Mouse (Mus musculus) forebrain, postnatal 0 days (tissue): ENCODE data around the gene Adap2. TPM values are rescaled to one million over a fixed set of nuclear protein-coding genes. Genes with fewer than 3 reads are reported as not detected.

ENCODE experiments used
- ATAC-seq: fragments of 200-750 bp; cut with Nextera tagmentation; 2 replicates; pipeline ENCODE4 v1.8.0; 2017; ENCODE audit warnings: mild to moderate bottlenecking, moderate library complexity
- DNase-seq: peaks from one replicate; pipeline ENCODE4 v3.0.0-alpha.2; 2015
- H3K27ac ChIP-seq: fragments of 300-500 bp; sonication (generic); 2 replicates; pipeline ENCODE4 v1.5.1; 2014; ENCODE audit warnings: low read depth, mild to moderate bottlenecking, antibody characterized with exemption, low read length, moderate library complexity, mixed read lengths
- H3K27me3 ChIP-seq: fragments of 300-500 bp; sonication (generic); 2 replicates; pipeline ENCODE4 v1.6.1; 2014; ENCODE audit warnings: mild to moderate bottlenecking, low read length, mixed read lengths; ENCODE audit not compliant: insufficient read depth
- H3K36me3 ChIP-seq: fragments of 300-500 bp; sonication (generic); 2 replicates; pipeline ENCODE4 v1.6.1; 2014; ENCODE audit warnings: mild to moderate bottlenecking, moderate library complexity; ENCODE audit not compliant: insufficient read depth
- H3K4me1 ChIP-seq: fragments of 300-500 bp; sonication (generic); 2 replicates; pipeline ENCODE4 v1.6.1; 2014; ENCODE audit warnings: antibody characterized with exemption; ENCODE audit not compliant: insufficient read depth
- H3K4me2 ChIP-seq: fragments of 300-500 bp; sonication (generic); 2 replicates; pipeline ENCODE4 v1.6.1; 2014; ENCODE audit warnings: low read depth, mild to moderate bottlenecking, moderate library complexity
- H3K4me3 ChIP-seq: fragments of 300-500 bp; sonication (generic); 2 replicates; pipeline ENCODE4 v1.5.1; 2014; ENCODE audit warnings: low read depth, low read length, mixed read lengths
- H3K9ac ChIP-seq: fragments of 300-500 bp; sonication (generic); 2 replicates; pipeline ENCODE4 v1.6.1; 2014; ENCODE audit warnings: mild to moderate bottlenecking
- H3K9me3 ChIP-seq: fragments of 300-500 bp; sonication (generic); 2 replicates; pipeline ENCODE4 v1.6.1; 2016; ENCODE audit warnings: low read length
- CTCF ChIP-seq: sonication (generic); IDR thresholded peaks from 2 replicates; pipeline ENCODE4 v1.5.1; 2016; ENCODE audit warnings: antibody characterized with exemption, control low read depth, low read depth
- WGBS: fragments of 180-500 bp; shearing (Covaris S2); extraction: QIAGEN DNeasy Blood & Tissue Kit; methylation state at CpG from one replicate; pipeline ENCODE4 v1.1.7; 2014; 5-methylcytosine and 5-hydroxymethylcytosine counted together
- polyA plus RNA-seq: library from polyadenylated mRNA; unstranded; fragments of >200 nt; fragmentation: Nextera tagmentation; extraction: Ambion mirVana; gene quantifications from 2 replicates; pipeline ENCODE4 v1.2.1, GENCODE M21; 2015
- total RNA-seq: library from RNA; depleted of rRNA; stranded (reverse); fragments of >200 nt; gene quantifications from 2 replicates; pipeline ENCODE4 v1.2.3, GENCODE M21; 2014

Gene Adap2
- total and polyA plus RNA-seq, 2 experiments from 2014 or later, result 3.2 to 4.4 TPM

DNA sequence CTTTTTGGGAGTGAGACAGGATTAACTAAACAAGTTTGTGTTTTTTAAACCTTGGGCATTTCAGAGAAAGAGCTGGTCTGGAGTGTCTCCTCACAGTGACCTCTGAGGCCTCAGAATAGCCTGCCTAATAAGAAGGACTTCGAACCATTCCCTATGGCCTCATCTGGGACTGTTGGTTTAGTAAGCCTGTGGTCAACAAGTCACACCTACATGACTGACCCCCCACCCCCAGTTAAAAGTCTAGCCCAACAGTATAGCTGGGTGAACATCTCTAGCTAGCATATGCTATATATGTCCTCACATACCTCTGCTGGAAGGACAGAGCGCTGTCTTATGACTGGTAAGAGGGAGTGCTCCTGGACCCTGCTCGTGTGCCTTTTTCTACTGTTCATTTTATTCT lies 45.4 kb downstream of the Adap2 start:
- H3K27ac ChIP-seq, result no peak overlapping the region
- no peak for TF ChIP-seq CTCF
- ATAC-seq, result no peak
- H3K36me3 ChIP-seq, result no peaks in the 10 kb centered on the region
- DNase-seq, result no peak
- no peaks in the 10 kb centered on the region for H3K4me1 ChIP-seq
- H3K9ac ChIP-seq, result no peak overlapping the region
- H3K9me3 ChIP-seq, result no peaks in the 10 kb centered on the region
- 90% methylated on average over 3 of the region's 3 CpGs for WGBS
- H3K4me3 ChIP-seq, result no peak overlapping the region
- H3K4me2 ChIP-seq, result no peak overlapping the region
- H3K27me3 ChIP-seq, result no peaks in the 10 kb centered on the region

DNA sequence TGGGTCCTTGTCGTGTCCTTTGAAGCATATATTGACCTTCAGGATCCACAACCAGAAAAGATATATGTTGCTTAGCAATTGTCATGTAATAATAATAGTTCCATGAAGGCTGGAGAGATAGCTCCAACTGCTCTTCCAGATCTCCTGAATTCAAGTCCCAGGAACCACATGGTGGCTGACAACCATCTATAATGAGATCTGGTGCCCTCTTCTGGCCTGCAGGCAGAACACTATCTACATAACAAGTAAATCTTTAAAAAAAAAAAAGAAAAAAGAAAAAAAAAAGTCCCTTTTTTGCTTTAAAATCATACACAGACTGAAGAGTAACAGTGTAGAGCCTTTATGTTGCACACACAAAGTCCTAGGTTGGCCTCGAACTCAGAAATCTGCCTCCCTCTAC lies 45.9 kb downstream of the Adap2 start:
- no peaks in the 10 kb centered on the region for H3K27me3 ChIP-seq
- no peaks in the 10 kb centered on the region for H3K4me1 ChIP-seq
- no peak overlapping the region for H3K9ac ChIP-seq
- WGBS, result 96% methylated on average over 2 of the region's 2 CpGs
- H3K9me3 ChIP-seq, result no peaks in the 10 kb centered on the region
- no peaks in the 10 kb centered on the region for H3K36me3 ChIP-seq
- TF ChIP-seq CTCF, result no peak; the same call in 1 of the 2 replicates
- DNase-seq (no peak), ATAC-seq (no peak)
- H3K4me2 ChIP-seq, result no peak overlapping the region
- H3K4me3 ChIP-seq, result no peak overlapping the region
- no peak overlapping the region for H3K27ac ChIP-seq

DNA sequence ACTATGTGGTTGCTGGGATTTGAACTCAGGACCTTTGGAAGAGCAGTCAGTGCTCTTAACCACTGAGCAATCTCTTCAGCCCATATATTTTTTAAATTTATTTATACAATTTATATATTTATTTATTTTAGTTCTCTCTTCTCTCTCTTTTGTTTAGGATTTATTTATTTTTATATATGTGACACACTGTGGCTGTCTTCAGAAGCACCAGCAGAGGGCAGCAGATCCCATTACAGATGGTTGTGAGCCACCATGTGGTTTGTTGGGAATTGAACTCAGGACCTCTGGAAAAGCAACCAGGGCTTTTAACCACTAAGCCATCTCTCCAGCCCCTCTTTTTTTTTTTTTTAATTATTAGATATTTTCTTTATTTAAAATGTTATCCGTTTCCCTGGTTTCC lies 46.4 kb downstream of the Adap2 start:
- no peaks in the 10 kb centered on the region for H3K27me3 ChIP-seq
- H3K4me2 ChIP-seq, result no peak overlapping the region
- no peak overlapping the region for H3K4me3 ChIP-seq
- TF ChIP-seq CTCF, result peak; percentile 40
- WGBS, result 86% methylated on average over 1 of the region's 1 CpGs
- ATAC-seq, result no peak
- H3K36me3 ChIP-seq, result no peaks in the 10 kb centered on the region
- H3K27ac ChIP-seq, result no peak overlapping the region
- DNase-seq, result no peak
- H3K9ac ChIP-seq, result no peak overlapping the region
- H3K4me1 ChIP-seq, result no peaks in the 10 kb centered on the region
- no peaks in the 10 kb centered on the region for H3K9me3 ChIP-seq

DNA sequence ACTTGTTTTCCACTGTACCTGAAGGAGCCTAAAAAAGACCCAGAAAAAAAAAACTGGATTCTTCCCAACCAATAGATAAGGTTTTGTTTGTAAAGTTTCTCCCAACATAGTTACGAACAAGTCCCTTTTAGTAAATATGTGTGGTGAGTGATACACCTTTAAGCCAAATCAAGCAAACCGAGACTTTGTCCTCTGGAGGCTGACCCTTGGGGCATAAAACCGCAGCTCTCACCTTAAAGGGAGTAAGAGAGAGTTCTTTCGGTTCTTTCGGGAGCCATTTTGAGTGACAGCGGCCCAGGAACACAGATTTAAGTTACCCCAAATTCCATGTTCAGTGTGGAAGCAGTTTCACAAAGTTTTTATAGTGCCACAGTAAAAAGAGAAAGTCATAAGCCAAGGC lies 48.4 kb downstream of the Adap2 start:
- ATAC-seq, result no peak
- H3K4me1 ChIP-seq, result no peaks in the 10 kb centered on the region
- no peak for TF ChIP-seq CTCF
- 78% methylated on average over 6 of the region's 6 CpGs for WGBS
- no peak overlapping the region for H3K9ac ChIP-seq
- no peak for DNase-seq
- no peaks in the 10 kb centered on the region for H3K27me3 ChIP-seq
- no peak overlapping the region for H3K27ac ChIP-seq
- H3K4me3 ChIP-seq, result no peak overlapping the region
- H3K36me3 ChIP-seq, result no peaks in the 10 kb centered on the region
- no peak overlapping the region for H3K4me2 ChIP-seq
- H3K9me3 ChIP-seq, result no peaks in the 10 kb centered on the region

DNA sequence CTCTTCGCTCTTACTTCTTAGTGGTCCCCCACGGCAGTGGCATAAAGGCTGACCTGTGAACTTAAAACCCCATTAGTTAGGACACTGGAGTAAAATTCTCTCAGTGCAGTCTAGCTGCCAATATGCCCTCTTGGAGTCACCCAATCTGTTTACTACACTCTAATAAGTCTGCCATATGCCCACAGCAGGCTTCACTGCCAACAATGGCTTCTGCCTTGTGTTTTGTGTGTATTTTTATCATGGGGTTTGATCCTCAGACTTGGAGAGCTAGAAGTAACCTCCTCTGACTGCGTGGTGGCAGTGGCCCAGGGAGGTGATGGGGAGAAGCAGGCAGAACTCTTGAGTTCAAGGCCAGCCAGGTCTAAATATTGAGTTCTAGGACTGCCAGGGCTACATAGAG lies 50.1 kb downstream of the Adap2 start:
- TF ChIP-seq CTCF, result no peak
- no peaks in the 10 kb centered on the region for H3K27me3 ChIP-seq
- ATAC-seq (no peak), DNase-seq (no peak)
- H3K4me2 ChIP-seq, result no peak overlapping the region
- 77% methylated on average over 3 of the region's 3 CpGs for WGBS
- no peak overlapping the region for H3K9ac ChIP-seq
- H3K4me1 ChIP-seq, result no peaks in the 10 kb centered on the region
- no peak overlapping the region for H3K27ac ChIP-seq
- H3K4me3 ChIP-seq, result no peak overlapping the region
- no peaks in the 10 kb centered on the region for H3K36me3 ChIP-seq
- no peaks in the 10 kb centered on the region for H3K9me3 ChIP-seq

DNA sequence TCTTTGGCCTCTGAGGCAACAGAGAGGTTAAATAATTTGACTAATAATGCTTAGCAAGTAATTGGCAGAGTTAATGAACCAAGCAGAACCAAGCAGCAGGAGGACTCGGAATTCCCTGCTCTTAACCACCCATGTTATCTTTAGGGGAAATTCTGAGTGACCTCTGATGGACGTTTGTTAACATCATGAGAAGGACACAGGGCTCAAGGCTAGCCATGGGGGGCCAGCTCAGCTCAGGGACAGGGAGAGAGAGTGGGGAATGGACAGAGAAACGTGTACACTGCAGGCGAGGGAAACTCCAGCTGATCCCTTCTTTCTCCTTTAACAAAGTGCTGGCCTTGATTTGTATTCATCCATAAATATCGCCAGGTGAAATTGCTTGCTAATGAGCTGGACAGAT lies 51.0 kb downstream of the Adap2 start:
- 32% methylated on average over 5 of the region's 5 CpGs for WGBS
- TF ChIP-seq CTCF, result no peak

DNA sequence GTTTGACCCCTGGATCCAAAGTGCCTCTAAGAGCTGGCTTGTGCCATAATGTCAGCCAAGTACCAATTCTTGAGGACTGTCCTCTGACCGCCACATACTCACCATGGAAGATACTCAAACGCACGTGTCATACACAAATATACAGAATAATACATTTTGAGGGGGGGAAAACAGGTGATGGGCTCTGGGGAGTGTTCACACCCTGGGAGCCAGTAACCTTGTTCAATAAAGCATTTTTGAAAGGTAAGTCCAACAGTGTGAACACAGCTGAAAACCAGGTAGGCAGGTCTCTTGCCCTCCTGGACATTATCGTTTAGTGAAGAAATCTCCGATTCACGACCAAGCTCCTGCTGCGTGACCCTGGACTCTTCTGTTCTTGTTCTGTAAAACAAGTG lies 54.6 kb downstream of the Adap2 start:
- Histone ChIP-seq H3K9ac (no peak overlapping the region), H3K27ac (no peak overlapping the region), H3K9me3 (no peaks in the 10 kb centered on the region), H3K36me3 (no peaks in the 10 kb centered on the region), H3K27me3 (no peaks in the 10 kb centered on the region), H3K4me2 (no peak overlapping the region), H3K4me1 (peaks cover 10% of the 10 kb centered on the region; the same call in 1 of the 2 replicates), H3K4me3 (no peak overlapping the region)
- DNase-seq (no peak), ATAC-seq (peak; percentile 21)
- 39% methylated on average over 7 of the region's 7 CpGs for WGBS
- TF ChIP-seq CTCF, result no peak

More for the DNA sequence above, 51.0 kb downstream of the Adap2 start:
- Histone ChIP-seq H3K27ac (no peak overlapping the region), H3K4me1 (0 out of 2 replicates have a peak, but pooled peaks cover 2% of the 10 kb centered on the region), H3K27me3 (no peaks in the 10 kb centered on the region), H3K4me2 (no peak overlapping the region), H3K9me3 (no peaks in the 10 kb centered on the region), H3K4me3 (no peak overlapping the region), H3K36me3 (no peaks in the 10 kb centered on the region), H3K9ac (no peak overlapping the region)
- DNase-seq (no peak), ATAC-seq (no peak)
